Mouse (Mus musculus) layer of hippocampus, postnatal 10 days (tissue): ENCODE measurements around the gene Alyref2. TPM values are rescaled to one million over a fixed set of nuclear protein-coding genes. Genes with fewer than 3 reads are reported as not detected.

Experiments used
- total RNA-seq, 2 experiments: library from RNA; stranded (reverse); gene quantifications; 2 replicates each; pipeline ENCODE4 v1.2.3; 2021

The Alyref2 gene
- total RNA-seq, 2 experiments from 2014 or later = 8.5 to 9.0 TPM

Other genes with a start within 250 kb of the Alyref2 start
- gene B4galt3, start 233.2 kb upstream of the Alyref2 start, total RNA-seq = 10 to 100 TPM; 65.4 to 67.1 TPM
- 10 to 100 TPM; 28.8 to 30.0 TPM for gene Ppox, start 222.3 kb upstream of the Alyref2 start, total RNA-seq
- 10 to 100 TPM; 49.0 to 57.3 TPM for gene Usp21, start 215.5 kb upstream of the Alyref2 start, total RNA-seq
- gene Ufc1, start 208.5 kb upstream of the Alyref2 start, total RNA-seq = 100 to 1,000 TPM; 102 to 114 TPM
- gene Dedd, start 174.3 kb upstream of the Alyref2 start, total RNA-seq = 10 to 100 TPM; 30.9 to 33.7 TPM
- gene Nit1, start 157.8 kb upstream of the Alyref2 start, total RNA-seq = 10 to 100 TPM; 37.7 to 42.8 TPM
- gene Pfdn2, start 157.8 kb upstream of the Alyref2 start, total RNA-seq = 100 to 1,000 TPM; 135 to 165 TPM
- gene Klhdc9, start 142.7 kb upstream of the Alyref2 start, total RNA-seq = 1 to 10 TPM; 6.3 to 8.6 TPM
- gene Nectin4, start 133.4 kb upstream of the Alyref2 start, total RNA-seq = 1 to 10 TPM; 1.8 to 1.9 TPM
- gene Arhgap30, start 114.5 kb upstream of the Alyref2 start, total RNA-seq = 1 to 10 TPM; 1.9 to 2.1 TPM
- 100 to 1,000 TPM; 114 to 121 TPM for gene Usf1, start 92.2 kb upstream of the Alyref2 start, total RNA-seq
- gene Tstd1, start 84.6 kb upstream of the Alyref2 start, total RNA-seq = 1 to 10 TPM; 2.1 to 3.5 TPM
- 1 to 10 TPM; 5.5 to 7.8 TPM for gene F11r, start 65.9 kb upstream of the Alyref2 start, total RNA-seq
- gene Itln1, start 31.8 kb downstream of the Alyref2 start, total RNA-seq = not detected
- not detected for gene Cd244a, start 55.7 kb downstream of the Alyref2 start, total RNA-seq
- under 1 TPM in 1 of 2 experiments, not detected in 1; 0.30 TPM for gene Ly9, start 103.9 kb downstream of the Alyref2 start, total RNA-seq
- gene Slamf7, start 149.6 kb downstream of the Alyref2 start, total RNA-seq = not detected
- gene Cd48, start 178.5 kb downstream of the Alyref2 start, total RNA-seq = under 1 TPM; 0.30 to 0.38 TPM